Mouse (Mus musculus) thymus, postnatal 14 days (tissue): ENCODE data around the gene Mpz.

ENCODE experiments used
- DNase-seq: peaks from one replicate; pipeline ENCODE4 v3.0.0; 2021

Gene Mpz

GRCm38 (mm10) chr1:171189476-171190114 is 39.1 kb downstream of the Mpz start:
- DNase-seq = no peak

GRCm38 (mm10) chr1:171190832-171191231 is 40.3 kb downstream of the Mpz start:
- no peak for DNase-seq

- DNase-seq = no peak
Observed at GRCm38 (mm10) chr1:171192283-171192682, 41.8 kb downstream of the Mpz start.

- DNase-seq = no peak
Observed at GRCm38 (mm10) chr1:171193093-171193840, 42.8 kb downstream of the Mpz start.

GRCm38 (mm10) chr1:171193911-171194830 is 43.7 kb downstream of the Mpz start:
- no peak for DNase-seq

- DNase-seq = no peak
Observed at GRCm38 (mm10) chr1:171195046-171195822, 44.7 kb downstream of the Mpz start.

- DNase-seq = no peak
Observed at GRCm38 (mm10) chr1:171195887-171196397, 45.4 kb downstream of the Mpz start, which contains the start of gene Pcp4l1. Pcp4l1 (minus strand) TSS chr1:171196268.

GRCm38 (mm10) chr1:171199532-171199931 is 49.0 kb downstream of the Mpz start:
- no peak for DNase-seq

- no peak for DNase-seq
Observed at GRCm38 (mm10) chr1:171200769-171201168, 50.3 kb downstream of the Mpz start.

- DNase-seq = no peak
Observed at GRCm38 (mm10) chr1:171203471-171204248, 53.1 kb downstream of the Mpz start.

GRCm38 (mm10) chr1:171204249-171204644 is 53.7 kb downstream of the Mpz start:
- DNase-seq = no peak

GRCm38 (mm10) chr1:171205704-171206493 is 55.4 kb downstream of the Mpz start:
- no peak for DNase-seq

- DNase-seq = no peak
Observed at GRCm38 (mm10) chr1:171209409-171209808, 58.9 kb downstream of the Mpz start.
